Mouse (Mus musculus): ENCODE results near the gene Efna5. TPM values are rescaled to one million over a fixed set of nuclear protein-coding genes. Genes with fewer than 3 reads are reported as not detected.

The Efna5 gene
- polyA plus RNA-seq, 1 experiment from 2014 or later: 32.3 TPM

DNA sequence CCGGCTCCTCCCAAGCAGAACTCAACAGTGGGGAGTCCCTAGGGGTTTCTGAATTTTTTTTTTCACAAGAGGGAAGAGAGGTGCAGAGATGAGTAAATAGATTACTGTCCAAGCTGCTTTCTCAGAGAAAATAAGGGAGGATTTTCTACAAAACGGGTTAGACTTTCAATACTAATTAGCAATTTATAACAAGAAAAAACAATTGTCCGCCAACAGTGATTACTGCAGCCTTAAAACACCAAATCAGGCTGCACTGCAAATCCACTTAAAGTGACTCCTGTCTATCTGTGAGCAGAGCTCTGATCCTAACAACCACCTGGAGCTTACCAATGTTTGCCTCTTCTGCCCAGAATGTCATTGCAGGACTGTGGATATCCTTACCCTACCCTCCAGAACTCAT, 18.1 kb downstream of the Efna5 start:
- H3K9me3 ChIP-seq (ENCODE audit: control insufficient read depth, low read length): no peaks in the 10 kb centered on the region
- no peaks in the 10 kb centered on the region for H3K36me3 ChIP-seq (ENCODE audit: control insufficient read depth, insufficient read depth, low read length)
- H3K4me2 ChIP-seq (ENCODE audit: low read length): peak overlapping the region; percentile 27
- peak overlapping the region; percentile 38; the same call in 1 of the 2 replicates for H3K9ac ChIP-seq (ENCODE audit: low read depth, low read length)
- 0 out of 2 replicates have a peak, but pooled peaks cover 2% of the 10 kb centered on the region for H3K27me3 ChIP-seq (replicated peaks; ENCODE audit: control insufficient read depth, insufficient read depth, low read length)
- 44% methylated on average over 3 of the region's 3 CpGs for WGBS
- no peak overlapping the region; the same call in 1 of the 2 replicates for H3K27ac ChIP-seq (ENCODE audit: low read depth, low read length)
- no peak for ATAC-seq
- peaks cover 11% of the 10 kb centered on the region for H3K4me1 ChIP-seq (ENCODE audit: control insufficient read depth, insufficient read depth, low read depth, low read length)
- no peak overlapping the region for H3K4me3 ChIP-seq (ENCODE audit: low read length)

DNA sequence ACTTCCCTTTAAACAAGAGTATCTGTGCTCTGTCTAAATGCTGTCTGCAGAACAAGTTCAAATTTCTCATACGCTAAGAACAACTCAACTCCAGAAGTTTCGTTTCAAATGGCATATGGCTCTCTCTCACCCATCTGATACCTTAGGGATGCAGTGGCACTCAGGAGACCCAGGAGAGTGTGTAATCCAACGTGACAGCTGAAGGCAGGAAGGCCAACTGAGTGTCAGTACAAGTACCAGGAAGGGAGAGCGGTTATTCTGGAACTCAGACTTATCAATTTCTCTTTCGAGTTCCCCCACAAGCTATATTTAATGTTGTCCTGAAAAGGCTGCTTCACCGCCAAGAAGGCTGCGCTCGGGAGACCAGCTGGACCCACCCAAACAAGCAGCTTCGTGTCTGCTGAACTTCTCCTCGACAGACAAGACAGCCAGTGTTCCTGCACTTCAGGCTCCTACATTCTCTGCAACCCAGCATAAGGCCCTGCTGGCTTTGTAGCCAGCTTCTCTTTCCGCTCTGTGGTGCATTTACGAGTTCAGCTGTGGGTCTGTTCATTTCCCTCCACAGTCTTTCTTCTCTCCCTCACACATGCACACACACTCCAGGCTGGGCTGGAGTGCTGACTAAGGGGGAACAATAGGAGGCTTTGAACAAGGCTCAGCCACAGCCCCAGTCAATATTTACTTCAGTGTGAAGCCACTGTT, 18.7 kb downstream of the Efna5 start:
- 0 out of 2 replicates have a peak, but pooled peaks cover 2% of the 10 kb centered on the region for H3K27me3 ChIP-seq (replicated peaks; ENCODE audit: control insufficient read depth, insufficient read depth, low read length)
- no peak overlapping the region; the same call in 1 of the 2 replicates for H3K27ac ChIP-seq (ENCODE audit: low read depth, low read length)
- H3K36me3 ChIP-seq (ENCODE audit: control insufficient read depth, insufficient read depth, low read length): no peaks in the 10 kb centered on the region
- 19% methylated on average over 12 of the region's 12 CpGs for WGBS
- H3K9me3 ChIP-seq (ENCODE audit: control insufficient read depth, low read length): no peaks in the 10 kb centered on the region
- H3K9ac ChIP-seq (ENCODE audit: low read depth, low read length): peak overlapping the region; percentile 38; the same call in 1 of the 2 replicates
- ATAC-seq: peak; percentile 90
- H3K4me2 ChIP-seq (ENCODE audit: low read length): peak overlapping the region; percentile 27
- no peak overlapping the region for H3K4me3 ChIP-seq (ENCODE audit: low read length)
- H3K4me1 ChIP-seq (ENCODE audit: control insufficient read depth, insufficient read depth, low read depth, low read length): peaks cover 11% of the 10 kb centered on the region

DNA sequence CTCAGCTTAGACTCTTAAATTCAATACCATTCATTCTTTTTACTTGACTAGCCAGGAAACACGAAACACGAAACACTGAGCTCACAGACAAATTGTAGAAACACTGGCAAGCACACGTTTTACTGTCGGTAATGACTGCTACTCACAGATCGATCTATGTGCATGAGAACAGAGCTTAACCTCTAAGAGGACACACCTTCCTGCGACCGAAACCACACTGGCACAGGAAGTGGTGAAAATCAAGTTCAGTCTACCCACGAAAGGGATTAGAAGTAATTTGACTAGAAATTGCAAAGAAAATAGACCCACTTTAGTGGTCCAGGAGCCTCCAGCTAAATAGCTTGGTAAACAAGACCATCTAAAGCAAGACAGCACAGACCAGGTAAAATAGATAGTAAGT, 23.8 kb downstream of the Efna5 start:
- 73% methylated on average over 8 of the region's 8 CpGs for WGBS
- Histone ChIP-seq H3K36me3 (ENCODE audit: control insufficient read depth, insufficient read depth, low read length) (no peaks in the 10 kb centered on the region), H3K4me2 (ENCODE audit: low read length) (no peak overlapping the region)

DNA sequence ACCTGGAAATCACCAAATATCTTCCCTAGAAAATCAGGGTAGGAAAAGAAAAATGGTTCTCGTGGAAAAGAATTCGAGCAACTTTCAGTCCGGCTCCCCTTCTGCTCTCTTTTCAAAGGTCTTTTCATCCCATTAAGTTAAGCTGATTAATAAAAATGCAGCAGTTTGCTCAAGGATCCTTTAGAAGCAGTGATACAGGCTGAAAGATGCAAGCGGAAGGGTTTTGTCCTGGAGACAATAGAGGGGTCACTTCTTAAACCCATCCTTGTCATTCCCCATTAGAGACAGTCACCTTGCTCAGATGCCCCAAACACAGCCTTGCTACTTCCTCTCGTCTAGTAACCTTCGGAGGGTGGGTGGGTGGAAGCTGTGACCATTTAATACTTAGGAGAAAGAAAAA, 27.4 kb downstream of the Efna5 start:
- no peak overlapping the region for H3K27ac ChIP-seq (ENCODE audit: low read depth, low read length)
- WGBS: 14% methylated on average over 6 of the region's 6 CpGs
- H3K27me3 ChIP-seq (replicated peaks; ENCODE audit: control insufficient read depth, insufficient read depth, low read length): no peaks in the 10 kb centered on the region

More for the DNA sequence above, 23.8 kb downstream of the Efna5 start:
- Histone ChIP-seq H3K9ac (ENCODE audit: low read depth, low read length) (no peak overlapping the region), H3K4me3 (ENCODE audit: low read length) (no peak overlapping the region), H3K27me3 (replicated peaks; ENCODE audit: control insufficient read depth, insufficient read depth, low read length) (no peaks in the 10 kb centered on the region), H3K9me3 (ENCODE audit: control insufficient read depth, low read length) (no peaks in the 10 kb centered on the region), H3K4me1 (ENCODE audit: control insufficient read depth, insufficient read depth, low read depth, low read length) (peaks cover 14% of the 10 kb centered on the region), H3K27ac (ENCODE audit: low read depth, low read length) (no peak overlapping the region)
- ATAC-seq: no peak

DNA sequence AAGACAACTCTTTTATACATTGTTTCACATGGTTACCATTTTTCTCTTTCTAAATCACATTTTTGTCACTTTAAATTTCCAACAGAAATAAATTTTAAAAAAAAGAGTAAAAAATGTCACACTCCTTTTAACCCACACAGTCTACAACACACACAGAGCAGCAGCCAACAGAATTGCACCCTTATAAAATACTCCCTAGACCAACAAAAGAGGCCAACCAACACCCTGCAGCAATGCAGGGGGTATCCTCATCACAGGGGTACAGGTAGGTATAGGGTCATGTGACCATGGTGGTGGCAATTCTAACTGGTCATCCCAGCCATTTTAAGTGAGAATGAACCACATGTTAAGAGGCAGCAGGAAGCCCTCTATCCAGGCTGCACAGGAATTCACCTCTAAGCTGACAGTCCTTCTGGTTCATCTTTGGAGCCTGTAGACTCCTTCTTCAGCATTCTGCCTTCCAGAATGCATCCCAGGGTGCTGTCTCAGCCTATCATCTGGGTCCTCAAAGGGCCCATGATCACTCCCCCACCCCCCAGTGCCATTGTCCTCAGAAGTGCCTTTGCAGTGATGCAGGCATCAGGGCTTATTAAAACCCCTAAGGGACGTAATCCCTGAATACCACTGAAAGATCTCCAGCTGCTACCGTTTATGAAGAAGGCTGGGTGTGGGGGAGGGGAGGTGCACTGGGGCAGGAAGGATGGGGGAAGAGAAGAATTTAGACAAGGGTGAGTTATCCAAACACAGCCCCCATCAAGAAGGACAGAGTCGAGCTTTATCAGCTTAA, 28.1 kb downstream of the Efna5 start:
- Histone ChIP-seq H3K9me3 (ENCODE audit: control insufficient read depth, low read length) (no peaks in the 10 kb centered on the region), H3K27me3 (replicated peaks; ENCODE audit: control insufficient read depth, insufficient read depth, low read length) (no peaks in the 10 kb centered on the region), H3K36me3 (ENCODE audit: control insufficient read depth, insufficient read depth, low read length) (no peaks in the 10 kb centered on the region), H3K27ac (ENCODE audit: low read depth, low read length) (no peak overlapping the region), H3K4me2 (ENCODE audit: low read length) (peak overlapping the region; percentile 20; the same call in 1 of the 2 replicates), H3K9ac (ENCODE audit: low read depth, low read length) (peak overlapping the region; percentile 27; the same call in 1 of the 2 replicates), H3K4me3 (ENCODE audit: low read length) (no peak overlapping the region), H3K4me1 (ENCODE audit: control insufficient read depth, insufficient read depth, low read depth, low read length) (peaks cover 8% of the 10 kb centered on the region)
- ATAC-seq: 0 out of 2 replicates have a peak, but pooled peaks have one; percentile 29
- 2% methylated on average over 3 of the region's 3 CpGs for WGBS

More for the DNA sequence above, 27.4 kb downstream of the Efna5 start:
- no peak overlapping the region for H3K9ac ChIP-seq (ENCODE audit: low read depth, low read length)
- peak overlapping the region; percentile 20; the same call in 1 of the 2 replicates for H3K4me2 ChIP-seq (ENCODE audit: low read length)
- ATAC-seq: no peak
- no peak overlapping the region for H3K4me3 ChIP-seq (ENCODE audit: low read length)
- H3K4me1 ChIP-seq (ENCODE audit: control insufficient read depth, insufficient read depth, low read depth, low read length): peaks cover 8% of the 10 kb centered on the region
- no peaks in the 10 kb centered on the region for H3K9me3 ChIP-seq (ENCODE audit: control insufficient read depth, low read length)
- H3K36me3 ChIP-seq (ENCODE audit: control insufficient read depth, insufficient read depth, low read length): no peaks in the 10 kb centered on the region

DNA sequence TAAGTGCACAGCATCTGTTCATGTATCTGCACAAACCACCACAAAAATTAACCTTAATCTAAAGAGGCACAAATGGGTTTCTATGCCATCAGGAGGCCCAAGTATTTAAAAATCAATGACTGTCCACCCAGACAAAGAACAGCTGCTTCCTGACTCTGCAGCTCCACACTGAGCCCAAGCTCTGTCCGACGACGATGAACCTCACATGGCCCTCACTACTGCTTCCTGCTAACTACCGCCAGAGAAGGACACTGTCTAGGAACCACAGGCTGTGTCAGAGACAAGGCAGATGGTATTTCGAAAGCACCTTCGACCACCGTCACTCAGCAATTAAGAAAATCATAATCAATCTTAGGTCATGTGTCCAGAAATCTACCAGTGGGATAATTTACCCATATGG, 29.8 kb downstream of the Efna5 start:
- 33% methylated on average over 7 of the region's 7 CpGs for WGBS

DNA sequence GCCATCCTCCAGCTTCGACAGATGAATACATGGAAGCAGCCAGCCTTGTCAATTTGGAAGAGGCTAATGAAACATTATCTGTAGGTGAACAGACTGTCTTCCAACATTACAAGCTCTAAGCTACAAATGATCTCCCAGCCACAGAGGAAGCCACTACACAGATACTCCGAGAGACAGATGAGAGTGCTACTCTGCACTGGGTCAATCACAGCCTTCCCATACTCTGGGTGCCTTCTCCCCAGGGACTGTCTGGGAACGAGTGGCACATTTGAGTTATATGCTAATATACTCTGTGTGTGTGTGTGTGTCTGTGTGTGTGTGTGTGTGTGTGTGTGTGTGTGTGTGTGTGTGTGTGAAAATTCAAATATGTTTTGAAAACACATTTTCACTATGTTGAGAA, 30.5 kb downstream of the Efna5 start:
- Histone ChIP-seq H3K9ac (ENCODE audit: low read depth, low read length) (no peak overlapping the region), H3K4me3 (ENCODE audit: low read length) (no peak overlapping the region), H3K36me3 (ENCODE audit: control insufficient read depth, insufficient read depth, low read length) (no peaks in the 10 kb centered on the region), H3K27ac (ENCODE audit: low read depth, low read length) (no peak overlapping the region), H3K4me1 (ENCODE audit: control insufficient read depth, insufficient read depth, low read depth, low read length) (peaks cover 8% of the 10 kb centered on the region), H3K9me3 (ENCODE audit: control insufficient read depth, low read length) (no peaks in the 10 kb centered on the region), H3K4me2 (ENCODE audit: low read length) (no peak overlapping the region), H3K27me3 (replicated peaks; ENCODE audit: control insufficient read depth, insufficient read depth, low read length) (no peaks in the 10 kb centered on the region)
- ATAC-seq: no peak
- WGBS: 23% methylated on average over 3 of the region's 3 CpGs

More for the DNA sequence above, 29.8 kb downstream of the Efna5 start:
- Histone ChIP-seq H3K9ac (ENCODE audit: low read depth, low read length) (no peak overlapping the region), H3K27me3 (replicated peaks; ENCODE audit: control insufficient read depth, insufficient read depth, low read length) (no peaks in the 10 kb centered on the region), H3K27ac (ENCODE audit: low read depth, low read length) (no peak overlapping the region), H3K4me3 (ENCODE audit: low read length) (no peak overlapping the region), H3K9me3 (ENCODE audit: control insufficient read depth, low read length) (no peaks in the 10 kb centered on the region), H3K4me2 (ENCODE audit: low read length) (no peak overlapping the region), H3K36me3 (ENCODE audit: control insufficient read depth, insufficient read depth, low read length) (no peaks in the 10 kb centered on the region), H3K4me1 (ENCODE audit: control insufficient read depth, insufficient read depth, low read depth, low read length) (peaks cover 8% of the 10 kb centered on the region)
- peak; percentile 58; the same call in 1 of the 2 replicates for ATAC-seq

DNA sequence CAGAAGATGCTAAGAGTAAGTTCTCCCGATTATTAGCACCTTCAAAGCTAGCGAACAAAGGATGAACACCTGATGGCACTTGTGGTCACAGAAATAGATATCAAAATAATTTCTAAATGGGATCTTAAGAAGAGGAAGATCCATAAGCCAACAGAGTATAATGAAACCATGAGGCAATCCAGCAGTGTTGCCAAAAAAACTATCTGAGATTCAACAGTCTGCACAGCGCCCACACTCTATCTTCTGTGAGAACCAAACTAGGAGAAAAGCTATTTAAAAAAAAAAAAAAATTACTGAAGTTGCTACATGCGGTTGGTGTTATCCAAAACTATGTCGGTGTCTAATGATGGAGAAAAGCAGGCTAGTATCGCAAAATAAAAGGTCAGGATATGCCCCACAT, 31.4 kb downstream of the Efna5 start:
- 87% methylated on average over 6 of the region's 6 CpGs for WGBS

DNA sequence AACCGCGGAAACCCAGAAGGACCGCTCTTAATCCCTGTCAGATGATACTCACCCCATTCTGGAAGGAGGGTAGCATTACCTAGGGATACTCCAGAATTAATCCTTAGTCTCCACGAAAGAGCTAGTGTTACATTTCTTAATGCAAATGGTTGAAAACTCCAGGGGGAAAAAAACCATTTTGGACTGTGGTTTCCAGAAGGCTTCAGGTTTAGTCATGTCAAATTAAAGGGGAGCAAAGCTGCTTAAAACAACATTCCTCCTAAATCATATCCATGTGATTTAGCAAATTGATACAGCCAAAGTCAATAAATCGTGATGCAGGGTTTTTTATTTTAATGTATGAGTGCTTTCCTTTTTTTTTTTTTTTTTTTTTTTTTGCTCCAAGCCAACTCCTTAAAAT, 35.5 kb downstream of the Efna5 start:
- H3K27me3 ChIP-seq (replicated peaks; ENCODE audit: control insufficient read depth, insufficient read depth, low read length): no peaks in the 10 kb centered on the region
- WGBS: 46% methylated on average over 5 of the region's 5 CpGs

More for the DNA sequence above, 31.4 kb downstream of the Efna5 start:
- ATAC-seq: no peak
- peaks cover 8% of the 10 kb centered on the region for H3K4me1 ChIP-seq (ENCODE audit: control insufficient read depth, insufficient read depth, low read depth, low read length)
- H3K27me3 ChIP-seq (replicated peaks; ENCODE audit: control insufficient read depth, insufficient read depth, low read length): no peaks in the 10 kb centered on the region
- no peak overlapping the region for H3K4me2 ChIP-seq (ENCODE audit: low read length)
- no peaks in the 10 kb centered on the region for H3K36me3 ChIP-seq (ENCODE audit: control insufficient read depth, insufficient read depth, low read length)
- H3K9me3 ChIP-seq (ENCODE audit: control insufficient read depth, low read length): no peaks in the 10 kb centered on the region
- no peak overlapping the region for H3K4me3 ChIP-seq (ENCODE audit: low read length)
- no peak overlapping the region for H3K9ac ChIP-seq (ENCODE audit: low read depth, low read length)
- H3K27ac ChIP-seq (ENCODE audit: low read depth, low read length): no peak overlapping the region

More for the DNA sequence above, 35.5 kb downstream of the Efna5 start:
- Histone ChIP-seq H3K4me1 (ENCODE audit: control insufficient read depth, insufficient read depth, low read depth, low read length) (no peaks in the 10 kb centered on the region), H3K4me2 (ENCODE audit: low read length) (no peak overlapping the region), H3K9me3 (ENCODE audit: control insufficient read depth, low read length) (no peaks in the 10 kb centered on the region), H3K9ac (ENCODE audit: low read depth, low read length) (no peak overlapping the region), H3K27ac (ENCODE audit: low read depth, low read length) (no peak overlapping the region), H3K36me3 (ENCODE audit: control insufficient read depth, insufficient read depth, low read length) (no peaks in the 10 kb centered on the region), H3K4me3 (ENCODE audit: low read length) (no peak overlapping the region)
- ATAC-seq: no peak
